Mouse (Mus musculus) cerebellum, adult 2 months (tissue): Measurements from ENCODE around the gene Traf4.
A peak's percentile ranks its signal among the peaks of the same experiment; 100 is the strongest.

Source experiments
- CTCF ChIP-seq: fragments of 200-500 bp; IDR thresholded peaks from 2 replicates; pipeline ENCODE4 v1.5.1; 2011; ENCODE audit warnings: low read depth, mild to moderate bottlenecking, control low read depth, low read length, moderate library complexity, borderline replicate concordance; ENCODE audit not compliant: insufficient read depth
- POLR2A ChIP-seq: fragments of 200-500 bp; IDR thresholded peaks from 2 replicates; pipeline ENCODE4 v1.6.1; 2011; ENCODE audit warnings: low read length, control low read depth, borderline replicate concordance; ENCODE audit not compliant: insufficient read depth

DNA sequence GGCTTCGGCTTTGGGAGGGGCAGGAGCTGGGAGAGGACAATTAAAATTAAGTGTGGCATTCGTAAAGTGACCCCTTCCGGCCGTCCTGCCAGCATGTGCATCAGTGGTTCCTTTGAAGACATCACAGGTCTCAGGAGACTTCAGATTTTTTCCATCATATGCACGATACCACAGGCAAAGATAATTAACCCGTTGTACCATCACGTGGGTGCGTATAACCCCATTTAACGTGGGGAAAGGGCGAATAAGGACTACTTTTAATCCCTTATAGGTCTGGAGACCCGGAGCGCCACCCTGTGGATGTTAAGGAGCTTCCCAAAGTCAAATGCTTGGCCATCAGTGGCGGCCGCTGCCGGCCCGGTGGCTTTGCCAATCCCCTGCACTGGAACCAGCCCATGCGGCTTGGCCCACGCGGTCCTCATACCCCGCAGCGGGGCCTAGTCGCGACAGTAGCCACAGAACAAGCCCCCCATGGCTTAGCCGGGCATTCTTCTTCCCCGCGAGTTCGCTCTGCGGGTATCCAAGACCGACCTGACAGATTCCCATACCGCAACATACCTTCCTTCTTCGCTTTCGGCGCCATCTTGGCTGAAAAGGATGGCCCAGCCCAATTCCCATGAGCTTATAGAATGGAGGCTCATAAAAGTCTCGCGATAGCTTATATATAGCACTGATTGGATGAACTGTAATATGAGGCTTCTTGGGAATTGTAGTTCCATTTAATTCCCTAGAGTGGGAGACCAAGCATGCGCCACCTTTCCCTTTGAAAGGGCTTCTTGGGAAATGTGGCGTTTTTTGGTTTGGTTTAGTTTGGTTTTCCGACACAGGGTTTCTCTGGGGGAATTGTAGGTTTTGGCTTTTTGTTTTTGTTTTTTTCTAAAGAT lies 17.8 kb upstream of the Traf4 start, which contains the start of gene Rpl23a:
- peak; percentile 38; the same call in 1 of the 2 replicates for TF ChIP-seq CTCF
- TF ChIP-seq POLR2A = peak; percentile 98; the same call in 1 of the 2 replicates
